Mouse (Mus musculus) hindbrain, embryonic 13.5 days (tissue): ENCODE measurements around the gene Ddit4. TPM values are rescaled to one million over a fixed set of nuclear protein-coding genes. Genes with fewer than 3 reads are reported as not detected.

Experiments used
- ATAC-seq: fragments of 200-750 bp; cut with Nextera tagmentation; 2 replicates; pipeline ENCODE4 v1.8.0; 2017; ENCODE audit warnings: moderate TSS enrichment; ENCODE audit not compliant: low FRiP score
- H3K27ac ChIP-seq: fragments of 300-500 bp; sonication (generic); 2 replicates; pipeline ENCODE4 v1.5.1; 2015; ENCODE audit warnings: inconsistent platforms, mild to moderate bottlenecking, moderate library complexity
- H3K27me3 ChIP-seq: fragments of 300-500 bp; sonication (generic); 2 replicates; pipeline ENCODE4 v1.6.1; 2015; ENCODE audit warnings: mild to moderate bottlenecking, inconsistent platforms
- H3K36me3 ChIP-seq: fragments of 300-500 bp; sonication (generic); 2 replicates; pipeline ENCODE4 v1.6.1; 2015; ENCODE audit warnings: mild to moderate bottlenecking, inconsistent platforms
- H3K4me1 ChIP-seq: fragments of 300-500 bp; sonication (generic); replicated peaks from 2 replicates; pipeline ENCODE4 v1.6.1; 2015; ENCODE audit warnings: inconsistent platforms
- H3K4me2 ChIP-seq: fragments of 300-500 bp; sonication (generic); 2 replicates; pipeline ENCODE4 v1.6.1; 2015; ENCODE audit warnings: inconsistent platforms, mild to moderate bottlenecking, moderate library complexity
- H3K4me3 ChIP-seq: fragments of 300-500 bp; sonication (generic); 2 replicates; pipeline ENCODE4 v1.5.1; 2015; ENCODE audit warnings: mild to moderate bottlenecking, inconsistent platforms
- H3K9ac ChIP-seq: fragments of 300-500 bp; sonication (generic); 2 replicates; pipeline ENCODE4 v1.6.1; 2015; ENCODE audit warnings: mild to moderate bottlenecking, inconsistent platforms
- H3K9me3 ChIP-seq: fragments of 300-500 bp; sonication (generic); 2 replicates; pipeline ENCODE4 v1.6.1; 2016; ENCODE audit warnings: inconsistent platforms
- WGBS: fragments of 180-500 bp; shearing (Covaris S2); methylation state at CpG from one replicate; pipeline ENCODE4 v1.1.7; 2015; 5-methylcytosine and 5-hydroxymethylcytosine counted together
- polyA plus RNA-seq: library from polyadenylated mRNA; unstranded; fragments of >200 nt; fragmentation: Nextera tagmentation; extraction: Ambion mirVana; gene quantifications from 2 replicates; pipeline ENCODE4 v1.2.1, GENCODE M21; 2015

Gene Ddit4
- polyA plus RNA-seq, 1 experiment from 2014 or later = 69.6 TPM

GRCm38 (mm10) chr10:59969821-59970449 is 18.3 kb upstream of the Ddit4 start:
- Histone ChIP-seq H3K36me3 (no peaks in the 10 kb centered on the region), H3K9ac (peak overlapping the region; percentile 85), H3K4me1 (peaks cover 52% of the 10 kb centered on the region), H3K27me3 (no peaks in the 10 kb centered on the region), H3K27ac (peak overlapping the region; percentile 95), H3K9me3 (no peaks in the 10 kb centered on the region), H3K4me2 (peak overlapping the region; percentile 68), H3K4me3 (peak overlapping the region; percentile 51)
- peak; percentile 67 for ATAC-seq
- WGBS = 0% methylated on average over 25 of the region's 25 CpGs

GRCm38 (mm10) chr10:59967309-59967942 is 15.8 kb upstream of the Ddit4 start:
- Histone ChIP-seq H3K4me1 (peaks cover 37% of the 10 kb centered on the region), H3K27ac (no peak overlapping the region), H3K27me3 (no peaks in the 10 kb centered on the region), H3K36me3 (no peaks in the 10 kb centered on the region), H3K4me2 (no peak overlapping the region), H3K9me3 (no peaks in the 10 kb centered on the region), H3K9ac (no peak overlapping the region), H3K4me3 (no peak overlapping the region)
- ATAC-seq = no peak
- 91% methylated on average over 6 of the region's 6 CpGs for WGBS

GRCm38 (mm10) chr10:59966743-59967142 is 15.1 kb upstream of the Ddit4 start:
- Histone ChIP-seq H3K9ac (no peak overlapping the region), H3K36me3 (no peaks in the 10 kb centered on the region), H3K27me3 (no peaks in the 10 kb centered on the region), H3K27ac (no peak overlapping the region), H3K9me3 (no peaks in the 10 kb centered on the region), H3K4me3 (no peak overlapping the region), H3K4me2 (no peak overlapping the region), H3K4me1 (peaks cover 35% of the 10 kb centered on the region)
- ATAC-seq = no peak
- 93% methylated on average over 6 of the region's 6 CpGs for WGBS

- Histone ChIP-seq H3K27me3 (no peaks in the 10 kb centered on the region), H3K4me3 (no peak overlapping the region), H3K4me2 (no peak overlapping the region), H3K4me1 (peaks cover 31% of the 10 kb centered on the region), H3K27ac (peak overlapping the region; percentile 74), H3K36me3 (no peaks in the 10 kb centered on the region), H3K9me3 (no peaks in the 10 kb centered on the region), H3K9ac (no peak overlapping the region)
- 74% methylated on average over 8 of the region's 8 CpGs for WGBS
- no peak for ATAC-seq
These were observed 14.2 kb upstream of the Ddit4 start for GRCm38 (mm10) chr10:59965788-59966187.

- 0 out of 2 replicates have a peak, but pooled peaks have one; percentile 6 for ATAC-seq
- Histone ChIP-seq H3K36me3 (no peaks in the 10 kb centered on the region), H3K27me3 (no peaks in the 10 kb centered on the region), H3K4me2 (peak overlapping the region; percentile 48; the same call in 1 of the 2 replicates), H3K4me1 (peaks cover 26% of the 10 kb centered on the region), H3K4me3 (no peak overlapping the region), H3K27ac (peak overlapping the region; percentile 74), H3K9ac (peak overlapping the region; percentile 49; the same call in 1 of the 2 replicates), H3K9me3 (no peaks in the 10 kb centered on the region)
- WGBS = 31% methylated on average over 9 of the region's 9 CpGs
These were observed 13.7 kb upstream of the Ddit4 start for GRCm38 (mm10) chr10:59965362-59965695.

- peak overlapping the region; percentile 48 for H3K4me2 ChIP-seq
- H3K4me1 ChIP-seq = peaks cover 22% of the 10 kb centered on the region
- no peaks in the 10 kb centered on the region for H3K27me3 ChIP-seq
- H3K4me3 ChIP-seq = peak overlapping the region; percentile 23
- 7% methylated on average over 17 of the region's 23 CpGs for WGBS
- H3K27ac ChIP-seq = peak overlapping the region; percentile 74
- peak; percentile 67 for ATAC-seq
- H3K9ac ChIP-seq = 0 out of 2 replicates have a peak overlapping the region, but pooled peaks have one; percentile 49
- no peaks in the 10 kb centered on the region for H3K36me3 ChIP-seq
- H3K9me3 ChIP-seq = no peaks in the 10 kb centered on the region
These were observed 13.1 kb upstream of the Ddit4 start for GRCm38 (mm10) chr10:59964504-59965361.

- no peak for ATAC-seq
- Histone ChIP-seq H3K4me1 (peaks cover 29% of the 10 kb centered on the region), H3K9me3 (no peaks in the 10 kb centered on the region), H3K36me3 (no peaks in the 10 kb centered on the region), H3K4me3 (no peak overlapping the region), H3K27me3 (no peaks in the 10 kb centered on the region), H3K27ac (peak overlapping the region; percentile 74), H3K4me2 (no peak overlapping the region), H3K9ac (no peak overlapping the region)
- 45% methylated on average over 2 of the region's 2 CpGs for WGBS
These were observed 12.0 kb upstream of the Ddit4 start for GRCm38 (mm10) chr10:59963609-59964008.

- no peak overlapping the region for H3K9ac ChIP-seq
- no peaks in the 10 kb centered on the region for H3K36me3 ChIP-seq
- no peaks in the 10 kb centered on the region for H3K27me3 ChIP-seq
- H3K27ac ChIP-seq = no peak overlapping the region; the same call in 1 of the 2 replicates
- WGBS = 69% methylated on average over 12 of the region's 12 CpGs
- peaks cover 37% of the 10 kb centered on the region for H3K4me1 ChIP-seq
- no peaks in the 10 kb centered on the region for H3K9me3 ChIP-seq
- H3K4me2 ChIP-seq = no peak overlapping the region
- H3K4me3 ChIP-seq = no peak overlapping the region
- no peak for ATAC-seq
These were observed 7.9 kb upstream of the Ddit4 start for GRCm38 (mm10) chr10:59959517-59959916.

- no peaks in the 10 kb centered on the region for H3K36me3 ChIP-seq
- no peaks in the 10 kb centered on the region for H3K9me3 ChIP-seq
- peak overlapping the region; percentile 52 for H3K4me2 ChIP-seq
- H3K4me3 ChIP-seq = 0 out of 2 replicates have a peak overlapping the region, but pooled peaks have one; percentile 4
- peaks cover 35% of the 10 kb centered on the region for H3K4me1 ChIP-seq
- 17% methylated on average over 5 of the region's 5 CpGs for WGBS
- ATAC-seq = peak; percentile 41
- peak overlapping the region; percentile 65 for H3K9ac ChIP-seq
- H3K27me3 ChIP-seq = no peaks in the 10 kb centered on the region
- peak overlapping the region; percentile 80 for H3K27ac ChIP-seq
These were observed 6.8 kb upstream of the Ddit4 start for GRCm38 (mm10) chr10:59958458-59958857.

- peaks cover 42% of the 10 kb centered on the region for H3K4me1 ChIP-seq
- no peaks in the 10 kb centered on the region for H3K9me3 ChIP-seq
- H3K4me2 ChIP-seq = peak overlapping the region; percentile 52
- peak overlapping the region; percentile 27 for H3K4me3 ChIP-seq
- peak; percentile 26; the same call in 1 of the 2 replicates for ATAC-seq
- peak overlapping the region; percentile 80 for H3K27ac ChIP-seq
- 8% methylated on average over 25 of the region's 25 CpGs for WGBS
- H3K36me3 ChIP-seq = no peaks in the 10 kb centered on the region
- H3K27me3 ChIP-seq = no peaks in the 10 kb centered on the region
- peak overlapping the region; percentile 65 for H3K9ac ChIP-seq
These were observed 5.8 kb upstream of the Ddit4 start for GRCm38 (mm10) chr10:59957171-59958149.

GRCm38 (mm10) chr10:59956681-59957080 is 5.0 kb upstream of the Ddit4 start:
- Histone ChIP-seq H3K9me3 (no peaks in the 10 kb centered on the region), H3K27me3 (no peaks in the 10 kb centered on the region), H3K4me3 (no peak overlapping the region), H3K9ac (no peak overlapping the region), H3K4me2 (peak overlapping the region; percentile 52; the same call in 1 of the 2 replicates), H3K36me3 (no peaks in the 10 kb centered on the region), H3K4me1 (peaks cover 45% of the 10 kb centered on the region), H3K27ac (peak overlapping the region; percentile 80)
- 57% methylated on average over 5 of the region's 5 CpGs for WGBS
- ATAC-seq = no peak
